Mouse (Mus musculus): Measurements from ENCODE around the gene Ccdc33. TPM values are rescaled to one million over a fixed set of nuclear protein-coding genes. Genes with fewer than 3 reads are reported as not detected.

Gene Ccdc33
- total and polyA plus RNA-seq, 2 experiments = not detected

DNA sequence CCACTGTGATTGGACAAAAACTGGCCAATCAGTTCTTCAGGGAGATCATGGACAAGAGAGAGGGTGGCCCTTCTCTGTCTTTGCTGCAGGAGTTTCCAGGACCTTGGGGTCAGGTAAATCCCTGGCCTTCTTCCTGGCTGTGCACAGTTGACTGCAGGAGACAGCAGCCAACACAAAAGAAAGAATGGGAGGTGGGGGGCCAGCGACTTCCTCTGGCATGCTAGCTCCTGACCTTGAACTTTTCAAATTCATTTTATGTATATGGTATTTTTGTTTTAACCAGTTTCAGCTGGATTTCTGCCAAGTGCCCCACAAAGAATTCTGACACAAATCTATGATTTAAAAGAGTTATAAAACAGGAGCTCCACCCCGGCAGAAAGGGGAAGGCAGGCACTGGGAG, 115.4 kb downstream of the Ccdc33 start:
- Histone ChIP-seq H3K4me1 (ENCODE audit: control insufficient read depth, insufficient read depth, low read length) (no peaks in the 10 kb centered on the region), H3K79me2 (ENCODE audit: control insufficient read depth, insufficient read depth, low read length) (no peaks in the 10 kb centered on the region), H3K9ac (ENCODE audit: low read depth, low read length) (no peak overlapping the region), H3K4me3 (ENCODE audit: insufficient read depth, low read depth, low read length) (no peak overlapping the region), H3K36me3 (ENCODE audit: control insufficient read depth, insufficient read depth, low read length) (no peaks in the 10 kb centered on the region), H3K27ac (replicated peaks; ENCODE audit: insufficient read depth, low read depth, low read length) (no peak overlapping the region), H3K27me3 (ENCODE audit: control insufficient read depth, insufficient read depth, low read length) (no peaks in the 10 kb centered on the region)
- no peak for DNase-seq (ENCODE audit: extremely low read depth, low read depth, low spot score)
- WGBS = 48% methylated on average over 2 of the region's 2 CpGs
- TF ChIP-seq POLR2A (IDR thresholded peaks at IDR 0.05; ENCODE audit: extremely low read depth, insufficient read depth, low read length) (no peak), CTCF (IDR thresholded peaks at IDR 0.05; ENCODE audit: low read depth, low read length) (no peak)

DNA sequence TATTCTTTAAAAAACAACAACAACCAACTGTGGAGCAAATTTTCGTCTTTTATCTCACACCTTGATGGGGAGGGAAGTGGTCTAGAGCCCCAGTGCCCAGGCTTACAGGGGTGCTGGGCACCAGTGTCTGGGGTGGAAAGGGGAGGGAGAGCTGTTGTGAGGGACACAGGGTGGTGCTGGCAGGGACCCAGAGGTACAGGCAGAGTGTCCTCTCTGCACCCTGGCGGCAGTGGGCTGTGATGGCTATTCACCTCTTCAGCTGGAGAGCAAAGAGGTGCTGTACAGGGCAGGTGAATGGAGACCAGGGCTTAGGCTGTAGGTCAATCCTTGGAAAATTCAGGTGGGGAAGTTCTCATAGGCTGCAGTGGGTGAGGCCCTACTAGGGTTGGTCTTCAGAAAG, 118.9 kb downstream of the Ccdc33 start:
- Histone ChIP-seq H3K9ac (ENCODE audit: low read depth, low read length) (no peak overlapping the region), H3K4me3 (ENCODE audit: insufficient read depth, low read depth, low read length) (no peak overlapping the region), H3K27me3 (ENCODE audit: control insufficient read depth, insufficient read depth, low read length) (no peaks in the 10 kb centered on the region), H3K36me3 (ENCODE audit: control insufficient read depth, insufficient read depth, low read length) (no peaks in the 10 kb centered on the region), H3K27ac (replicated peaks; ENCODE audit: insufficient read depth, low read depth, low read length) (no peak overlapping the region), H3K79me2 (ENCODE audit: control insufficient read depth, insufficient read depth, low read length) (no peaks in the 10 kb centered on the region), H3K4me1 (ENCODE audit: control insufficient read depth, insufficient read depth, low read length) (no peaks in the 10 kb centered on the region)
- TF ChIP-seq CTCF (IDR thresholded peaks at IDR 0.05; ENCODE audit: low read depth, low read length) (no peak), POLR2A (IDR thresholded peaks at IDR 0.05; ENCODE audit: extremely low read depth, insufficient read depth, low read length) (no peak)
- WGBS = 52% methylated on average over 2 of the region's 2 CpGs
- DNase-seq (ENCODE audit: extremely low read depth, low read depth, low spot score) = no peak

DNA sequence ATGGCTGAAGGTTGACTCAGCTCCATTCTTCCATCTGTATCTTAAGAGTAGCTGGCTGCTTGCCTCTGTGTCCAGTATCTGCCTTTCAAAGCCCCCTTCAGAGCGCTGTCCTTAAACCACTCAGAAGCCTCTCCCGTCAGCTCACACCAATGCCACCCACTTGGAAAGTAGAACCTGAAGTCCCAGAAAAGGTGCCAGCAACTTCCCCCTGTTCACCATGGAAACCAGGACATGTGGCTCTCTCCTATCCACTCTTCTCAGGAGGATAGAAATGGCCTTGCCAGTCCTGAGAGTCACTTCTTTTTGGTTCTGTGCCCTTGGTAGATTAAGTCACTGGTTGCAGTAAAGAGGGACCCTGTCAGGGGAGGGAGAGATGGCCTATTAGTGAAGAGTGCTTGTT, 119.9 kb downstream of the Ccdc33 start:
- H3K4me1 ChIP-seq (ENCODE audit: control insufficient read depth, insufficient read depth, low read length) = no peaks in the 10 kb centered on the region
- no peak for DNase-seq (ENCODE audit: extremely low read depth, low read depth, low spot score)
- no peaks in the 10 kb centered on the region for H3K79me2 ChIP-seq (ENCODE audit: control insufficient read depth, insufficient read depth, low read length)
- H3K9ac ChIP-seq (ENCODE audit: low read depth, low read length) = no peak overlapping the region
- TF ChIP-seq POLR2A (IDR thresholded peaks at IDR 0.05; ENCODE audit: extremely low read depth, insufficient read depth, low read length) = no peak
- no peak for TF ChIP-seq CTCF (IDR thresholded peaks at IDR 0.05; ENCODE audit: low read depth, low read length)
- H3K27ac ChIP-seq (replicated peaks; ENCODE audit: insufficient read depth, low read depth, low read length) = no peak overlapping the region
- WGBS = 59% methylated on average over 2 of the region's 2 CpGs
- no peaks in the 10 kb centered on the region for H3K36me3 ChIP-seq (ENCODE audit: control insufficient read depth, insufficient read depth, low read length)
- no peak overlapping the region for H3K4me3 ChIP-seq (ENCODE audit: insufficient read depth, low read depth, low read length)
- H3K27me3 ChIP-seq (ENCODE audit: control insufficient read depth, insufficient read depth, low read length) = no peaks in the 10 kb centered on the region

DNA sequence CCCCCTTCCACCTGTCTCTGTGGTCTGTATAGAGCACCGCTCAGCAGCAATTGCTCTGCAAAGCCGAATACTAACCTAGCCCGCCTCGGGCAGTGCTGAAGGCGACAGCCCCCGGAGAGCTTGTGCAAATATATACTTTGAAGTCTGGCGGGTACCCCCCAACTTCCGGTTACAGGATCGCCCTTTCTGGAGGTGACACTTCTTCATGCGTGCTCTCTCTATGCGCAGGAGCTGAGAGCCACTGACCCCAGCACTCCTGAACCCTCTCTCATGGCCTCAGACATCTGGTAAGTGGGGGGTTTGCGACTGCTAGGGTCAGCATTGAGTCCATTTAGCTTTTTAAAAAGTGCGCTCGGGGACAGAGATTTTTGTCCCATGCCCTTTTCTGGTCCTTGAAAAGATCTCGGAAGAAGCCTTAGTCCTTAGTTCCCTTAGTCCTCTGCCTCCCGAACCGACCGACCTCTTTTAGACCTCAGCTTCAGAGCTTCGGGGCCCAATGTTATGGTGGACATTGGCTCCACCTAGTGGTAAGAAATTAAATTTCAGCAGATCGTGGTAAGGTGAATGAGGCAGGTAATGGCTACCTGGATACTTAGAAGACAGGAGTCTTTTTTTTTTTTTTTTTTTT, 120.5 kb downstream of the Ccdc33 start:
- no peak overlapping the region for H3K27ac ChIP-seq (replicated peaks; ENCODE audit: insufficient read depth, low read depth, low read length)
- no peak overlapping the region for H3K9ac ChIP-seq (ENCODE audit: low read depth, low read length)
- WGBS = under 1% methylated on average over 20 of the region's 20 CpGs
- TF ChIP-seq POLR2A (IDR thresholded peaks at IDR 0.05; ENCODE audit: extremely low read depth, insufficient read depth, low read length) = no peak
- TF ChIP-seq CTCF (IDR thresholded peaks at IDR 0.05; ENCODE audit: low read depth, low read length) = peak; percentile 51
- no peaks in the 10 kb centered on the region for H3K79me2 ChIP-seq (ENCODE audit: control insufficient read depth, insufficient read depth, low read length)
- peak; percentile 37 for DNase-seq (ENCODE audit: extremely low read depth, low read depth, low spot score)
- H3K4me1 ChIP-seq (ENCODE audit: control insufficient read depth, insufficient read depth, low read length) = no peaks in the 10 kb centered on the region
- H3K4me3 ChIP-seq (ENCODE audit: insufficient read depth, low read depth, low read length) = no peak overlapping the region
- no peaks in the 10 kb centered on the region for H3K27me3 ChIP-seq (ENCODE audit: control insufficient read depth, insufficient read depth, low read length)
- H3K36me3 ChIP-seq (ENCODE audit: control insufficient read depth, insufficient read depth, low read length) = no peaks in the 10 kb centered on the region

DNA sequence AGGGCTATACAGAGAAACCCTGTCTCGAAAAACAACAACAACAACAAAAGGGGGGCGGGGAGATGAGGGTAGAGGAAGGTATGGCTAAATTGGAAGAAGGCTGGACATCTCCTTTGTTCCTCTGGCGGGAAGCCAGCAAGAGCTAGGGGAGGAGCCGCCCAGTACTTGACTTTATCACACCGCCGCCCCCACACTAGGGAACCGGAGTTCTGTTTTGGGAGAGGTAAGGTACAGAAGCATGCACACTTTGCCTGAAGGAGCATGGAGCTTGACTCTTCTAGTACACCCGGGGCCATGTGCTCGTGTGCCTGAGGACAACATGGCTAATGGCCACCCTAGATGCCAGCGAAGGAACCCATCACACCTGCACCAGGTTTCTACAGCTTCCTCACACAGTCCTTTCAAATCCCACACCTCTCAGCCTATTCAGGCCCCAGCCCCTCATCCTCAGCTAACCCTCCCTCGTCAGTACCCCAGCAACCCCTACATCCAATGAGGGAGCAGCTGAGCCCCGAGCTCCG, 121.1 kb downstream of the Ccdc33 start:
- Histone ChIP-seq H3K27ac (replicated peaks; ENCODE audit: insufficient read depth, low read depth, low read length) (no peak overlapping the region), H3K27me3 (ENCODE audit: control insufficient read depth, insufficient read depth, low read length) (no peaks in the 10 kb centered on the region), H3K4me3 (ENCODE audit: insufficient read depth, low read depth, low read length) (no peak overlapping the region), H3K79me2 (ENCODE audit: control insufficient read depth, insufficient read depth, low read length) (no peaks in the 10 kb centered on the region), H3K9ac (ENCODE audit: low read depth, low read length) (no peak overlapping the region), H3K36me3 (ENCODE audit: control insufficient read depth, insufficient read depth, low read length) (no peaks in the 10 kb centered on the region), H3K4me1 (ENCODE audit: control insufficient read depth, insufficient read depth, low read length) (no peaks in the 10 kb centered on the region)
- WGBS = 27% methylated on average over 13 of the region's 13 CpGs
- no peak for DNase-seq (ENCODE audit: extremely low read depth, low read depth, low spot score)
- no peak for TF ChIP-seq CTCF (IDR thresholded peaks at IDR 0.05; ENCODE audit: low read depth, low read length)
- TF ChIP-seq POLR2A (IDR thresholded peaks at IDR 0.05; ENCODE audit: extremely low read depth, insufficient read depth, low read length) = no peak

DNA sequence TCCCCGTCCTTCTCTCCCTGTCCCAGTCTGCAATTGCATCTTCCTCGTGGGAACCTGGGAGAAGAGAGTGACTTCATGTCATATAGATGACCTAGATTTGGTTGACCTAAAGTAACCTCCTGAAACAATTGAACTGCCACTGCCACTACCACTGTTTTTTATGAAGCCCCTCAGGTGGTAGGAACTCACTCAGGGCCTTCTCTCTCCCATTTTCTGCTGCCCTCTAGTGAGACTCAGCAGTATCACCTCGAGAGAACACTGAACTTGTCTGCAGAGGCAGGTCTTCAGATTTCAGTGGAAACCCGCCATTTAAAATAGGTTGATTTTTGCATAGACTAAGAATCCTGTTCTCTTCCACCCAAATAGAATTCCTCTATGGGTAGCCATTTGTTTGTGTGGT, 123.3 kb downstream of the Ccdc33 start:
- no peaks in the 10 kb centered on the region for H3K27me3 ChIP-seq (ENCODE audit: control insufficient read depth, insufficient read depth, low read length)
- no peaks in the 10 kb centered on the region for H3K36me3 ChIP-seq (ENCODE audit: control insufficient read depth, insufficient read depth, low read length)
- no peak overlapping the region for H3K9ac ChIP-seq (ENCODE audit: low read depth, low read length)
- no peaks in the 10 kb centered on the region for H3K79me2 ChIP-seq (ENCODE audit: control insufficient read depth, insufficient read depth, low read length)
- no peak overlapping the region for H3K27ac ChIP-seq (replicated peaks; ENCODE audit: insufficient read depth, low read depth, low read length)
- no peak for TF ChIP-seq POLR2A (IDR thresholded peaks at IDR 0.05; ENCODE audit: extremely low read depth, insufficient read depth, low read length)
- no peak for TF ChIP-seq CTCF (IDR thresholded peaks at IDR 0.05; ENCODE audit: low read depth, low read length)
- 50% methylated on average over 4 of the region's 4 CpGs for WGBS
- DNase-seq (ENCODE audit: extremely low read depth, low read depth, low spot score) = no peak
- H3K4me3 ChIP-seq (ENCODE audit: insufficient read depth, low read depth, low read length) = no peak overlapping the region
- H3K4me1 ChIP-seq (ENCODE audit: control insufficient read depth, insufficient read depth, low read length) = no peaks in the 10 kb centered on the region
